Mouse (Mus musculus) kidney, adult 18-20 months (tissue): Measurements from ENCODE around the gene Klk1b1.
"Not testable (repeated sequence)": the region's sequence is repeated elsewhere in the genome, so short reads cannot be mapped to it uniquely, and the experiment has no call there.

Experiments used
- DNase-seq: peaks from one replicate; pipeline ENCODE4 v3.0.0; 2021

Klk1b1 gene

DNA sequence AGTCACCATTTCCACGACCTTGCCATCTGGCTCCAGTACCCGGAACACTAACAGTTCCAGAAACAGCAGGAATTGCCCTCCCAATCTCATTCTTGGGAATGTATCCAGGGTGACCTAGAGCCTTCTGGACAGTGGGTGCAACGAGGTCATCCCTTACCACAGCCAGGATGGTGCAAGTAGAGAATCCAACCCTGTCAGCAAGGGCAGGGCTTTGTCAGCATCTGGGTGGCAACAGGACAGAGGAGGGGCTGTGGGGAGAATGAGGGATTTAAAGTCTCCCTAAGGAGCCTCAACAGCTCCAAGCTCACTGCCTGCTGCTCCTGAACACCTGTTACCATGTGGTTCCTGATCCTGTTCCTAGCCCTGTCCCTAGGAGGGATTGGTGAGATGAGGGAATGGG, at the start of gene Klk1b1:
TSS of gene Klk1b1 (plus strand) at position 301 of the 400 bp plus-strand sequence.
- DNase-seq = no peak

DNA sequence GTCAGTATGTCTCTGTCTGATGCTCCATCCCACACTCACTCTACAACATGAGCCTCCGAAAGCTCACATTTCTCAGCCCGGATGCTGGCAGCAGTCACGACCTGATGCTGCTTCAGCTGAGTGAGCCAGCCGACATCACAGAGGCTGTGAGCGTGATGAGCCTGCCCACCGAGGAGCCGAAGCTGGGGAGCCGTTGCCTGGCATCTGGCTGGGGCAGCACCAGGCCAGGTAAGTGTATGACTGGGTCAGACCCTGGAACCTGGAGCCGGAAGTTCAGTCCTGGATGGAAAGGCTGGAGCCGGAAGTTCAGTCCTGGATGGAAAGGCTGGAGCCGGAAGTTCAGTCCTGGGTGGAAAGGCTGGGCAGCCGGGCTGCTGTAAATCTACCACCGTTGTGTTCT, 48.1 kb upstream of the Klk1b1 start:
- DNase-seq = no peak

DNA sequence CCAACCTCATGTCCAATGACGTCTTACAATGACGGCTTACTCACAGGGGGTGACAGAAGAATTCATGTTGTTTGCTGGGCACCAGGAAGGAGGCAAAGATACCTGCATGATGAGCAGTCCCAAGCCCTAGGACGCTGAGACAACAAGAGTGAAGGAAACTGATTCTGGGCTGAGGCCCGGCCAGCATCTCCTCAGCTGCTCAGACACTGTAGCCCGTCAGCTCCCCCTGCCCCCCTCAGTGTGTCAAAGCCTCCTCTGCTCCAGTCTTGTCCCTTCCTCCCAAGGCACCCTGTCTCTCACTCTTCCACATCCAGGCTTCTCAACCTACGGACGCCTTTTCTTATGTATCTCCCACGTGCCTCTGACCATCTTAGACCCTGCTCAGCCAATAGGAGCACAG, 47.7 kb upstream of the Klk1b1 start:
- DNase-seq = no peak

DNA sequence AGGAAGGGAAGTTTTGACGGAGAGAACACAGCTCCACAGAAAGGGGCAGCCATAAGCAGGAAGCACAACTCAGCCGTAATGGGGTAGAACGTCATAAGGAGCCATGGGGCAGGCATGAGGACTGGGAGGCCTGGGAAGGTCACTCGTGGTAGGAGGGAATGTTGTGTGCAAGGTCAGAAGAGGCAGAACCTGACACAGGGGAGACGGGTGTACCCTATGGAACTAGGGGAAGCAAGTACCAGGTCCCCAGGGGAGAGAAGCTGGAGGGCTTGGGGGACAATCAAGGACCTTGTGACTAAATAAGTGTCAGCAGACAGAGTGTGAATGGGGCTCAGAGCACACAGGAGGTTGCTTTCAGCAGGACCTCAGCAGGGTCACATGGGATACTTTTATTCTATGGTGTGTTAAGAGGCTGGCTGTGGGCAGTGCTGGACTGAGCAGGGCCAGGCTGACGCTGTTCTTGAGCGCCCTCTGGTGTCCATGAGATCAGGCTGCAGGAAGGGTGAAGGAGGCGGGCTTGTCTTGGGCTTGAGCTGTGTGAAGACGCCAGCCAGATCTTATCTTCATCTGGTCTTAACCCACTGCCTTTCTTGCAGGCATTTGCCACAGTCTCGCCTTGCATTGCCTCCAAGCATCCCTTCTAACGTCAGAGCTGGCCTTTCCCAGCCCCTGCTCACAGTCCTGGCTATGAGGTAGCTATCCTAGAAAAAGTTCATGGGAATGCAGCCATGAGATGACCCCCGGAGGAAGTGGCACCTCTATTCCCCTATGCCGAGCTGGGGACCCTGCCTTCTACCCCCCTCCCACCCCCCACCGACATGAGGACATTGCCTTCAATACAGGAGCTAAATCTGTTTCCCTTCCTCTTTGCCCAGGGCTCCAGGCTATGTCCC, 46.7 kb upstream of the Klk1b1 start:
- peak; percentile 64 for DNase-seq

DNA sequence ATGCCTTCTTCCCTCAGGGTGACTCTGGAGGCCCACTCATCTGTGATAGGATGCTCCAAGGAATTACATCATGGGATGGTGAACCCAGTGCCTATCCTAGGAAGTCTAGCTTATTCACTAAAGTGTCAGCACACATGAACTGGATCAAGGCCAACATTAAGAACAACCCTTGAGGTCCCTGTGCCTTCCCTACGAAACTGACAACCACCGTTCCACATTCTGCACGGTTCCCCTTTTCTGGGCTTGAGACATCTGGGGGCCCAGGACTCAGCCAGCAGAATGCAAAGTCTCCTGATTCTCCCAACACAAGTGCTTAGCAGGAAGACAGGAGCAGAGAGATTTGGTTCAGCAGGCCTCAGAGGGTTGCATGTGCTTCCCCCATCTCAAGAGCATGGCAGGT, 46.0 kb upstream of the Klk1b1 start:
- no peak for DNase-seq

DNA sequence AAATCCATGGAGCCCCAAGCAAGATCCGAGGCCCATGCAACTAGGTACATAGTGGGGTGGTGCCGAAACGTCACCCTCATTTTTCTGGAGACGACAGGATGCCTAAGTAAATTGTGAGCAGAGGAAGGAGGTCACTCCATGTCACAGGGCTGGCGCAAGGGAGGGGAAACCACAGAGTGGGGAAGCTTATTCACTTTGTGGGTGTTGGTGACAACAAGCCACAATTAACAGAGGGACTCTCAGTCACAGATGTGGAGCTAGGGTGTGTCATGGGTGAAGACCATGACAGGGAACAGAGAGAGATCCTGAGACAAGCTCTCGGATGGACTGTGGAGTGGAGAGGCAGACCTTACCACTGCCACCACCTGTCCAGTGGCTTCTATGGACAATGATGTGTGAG, 45.5 kb upstream of the Klk1b1 start:
- DNase-seq = no peak

DNA sequence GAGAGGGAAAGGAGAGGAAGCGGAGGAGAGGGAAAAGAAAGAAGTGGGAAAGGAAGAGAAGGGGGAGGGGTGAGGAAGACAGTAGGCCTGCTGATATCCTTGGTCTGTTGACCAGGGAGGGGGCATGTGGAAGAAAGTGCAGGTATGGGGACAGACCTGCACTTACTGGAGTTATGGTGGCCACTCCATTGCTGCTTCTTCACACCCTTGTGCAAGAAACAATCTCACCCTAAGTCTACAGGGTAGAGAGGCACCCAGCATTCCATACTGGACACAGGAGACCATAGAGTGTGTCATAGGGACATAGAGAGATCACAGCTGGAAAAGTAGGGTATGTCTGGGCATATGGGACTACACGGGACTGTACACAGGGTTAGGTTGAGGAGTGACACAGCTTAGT, 44.6 kb upstream of the Klk1b1 start:
- DNase-seq = no peak

DNA sequence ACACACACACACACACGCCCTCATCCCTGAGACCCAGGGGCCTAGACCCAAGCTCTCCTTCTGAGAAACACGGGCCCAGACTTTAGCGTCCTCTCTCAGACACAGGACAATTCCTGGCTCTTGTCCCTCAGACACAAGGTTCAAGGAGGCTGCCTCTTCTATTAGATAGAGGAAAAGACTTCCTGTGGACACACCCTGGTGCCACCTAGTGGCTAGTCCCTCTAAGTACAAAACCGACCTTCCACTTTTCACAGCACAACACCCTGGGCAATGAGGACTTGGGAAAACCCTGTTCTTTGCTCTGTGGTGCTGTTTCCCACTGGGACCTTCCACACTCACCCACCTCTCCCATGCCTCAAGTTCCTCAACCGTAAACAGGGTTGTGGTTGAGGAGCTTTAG, 40.6 kb upstream of the Klk1b1 start:
- DNase-seq = no peak

DNA sequence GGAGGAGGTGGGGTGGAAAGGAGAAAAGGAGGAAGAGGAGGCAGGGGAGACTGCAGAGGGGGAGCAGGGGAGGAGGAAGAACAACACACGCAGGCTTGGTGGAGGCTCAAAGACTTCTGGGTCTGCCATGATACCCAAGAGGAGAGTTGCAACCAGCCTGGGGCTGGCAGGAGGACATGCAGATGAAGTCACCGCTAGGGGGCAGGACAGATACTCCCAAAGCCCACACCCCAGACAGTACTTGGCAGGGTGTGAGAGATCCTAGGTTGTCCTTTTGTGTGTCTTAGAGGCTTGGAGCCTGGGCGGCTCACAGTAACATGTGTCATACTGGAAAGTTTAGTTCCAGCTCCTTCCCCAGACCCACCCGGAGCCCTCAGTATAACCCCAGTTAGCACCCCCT, 38.0 kb upstream of the Klk1b1 start:
- peak; percentile 34 for DNase-seq

DNA sequence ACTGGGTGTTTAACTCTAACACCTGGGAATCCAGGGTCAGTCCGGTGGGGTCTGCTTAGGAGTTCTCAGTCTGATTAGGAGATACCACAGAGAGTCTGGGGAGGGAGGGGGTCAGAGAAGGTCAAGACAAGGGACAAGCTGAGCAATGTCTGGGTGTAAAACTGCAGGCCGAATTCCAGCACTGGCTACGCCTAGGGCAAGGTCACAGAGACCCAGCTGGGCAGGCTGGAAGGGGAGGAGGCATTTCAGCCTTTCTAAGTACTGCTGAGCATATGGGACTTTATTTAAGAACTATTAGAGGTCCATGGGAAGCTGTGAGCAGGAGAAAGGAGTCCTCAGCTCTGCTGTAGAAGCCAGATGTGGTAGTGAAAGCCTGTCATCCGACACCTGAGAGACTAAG, 34.2 kb upstream of the Klk1b1 start:
- DNase-seq = no peak

DNA sequence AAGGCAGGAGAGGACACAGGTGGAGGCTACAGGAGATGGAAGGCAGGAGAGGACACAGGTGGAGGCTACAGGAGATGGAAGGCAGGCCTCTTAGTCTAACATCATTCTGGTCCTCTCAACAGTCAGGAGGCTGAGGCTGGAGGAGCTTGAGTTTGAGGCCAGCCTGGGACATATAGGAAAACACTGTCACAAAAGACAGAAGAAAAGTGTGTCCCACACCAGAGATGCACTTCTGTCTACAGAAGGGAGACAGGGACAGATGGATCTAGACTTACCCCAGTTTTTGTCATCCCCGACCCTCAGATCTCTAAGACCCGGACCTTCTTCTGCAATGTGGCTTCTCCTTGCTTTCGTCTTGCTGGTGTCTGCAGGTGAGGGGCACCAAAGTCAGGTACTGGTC, 33.1 kb upstream of the Klk1b1 start, which contains the start of gene Klk15:
TSS of gene Klk15 (plus strand) at position 301 of the 400 bp plus-strand sequence.
- no peak for DNase-seq

DNA sequence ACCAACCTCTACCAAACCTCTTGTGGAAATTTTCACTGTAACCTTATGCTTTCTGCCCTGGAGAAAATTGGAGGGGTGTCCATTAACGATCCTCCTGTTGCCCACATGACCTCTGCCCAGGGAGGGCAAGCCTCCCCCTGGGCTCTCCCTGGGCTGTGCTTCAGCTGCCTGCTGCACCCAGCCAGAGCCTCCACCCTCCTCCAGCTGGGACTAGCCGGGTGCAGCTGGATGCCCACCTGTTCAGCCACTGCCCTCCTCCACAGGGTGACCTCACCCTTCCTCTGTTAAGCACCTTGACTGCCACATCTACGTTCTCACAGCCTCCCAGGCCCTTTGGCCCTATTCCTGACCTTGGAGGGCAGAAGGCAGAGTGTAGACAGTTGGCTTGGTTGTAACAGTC, 31.8 kb upstream of the Klk1b1 start:
- peak; percentile 38 for DNase-seq

DNA sequence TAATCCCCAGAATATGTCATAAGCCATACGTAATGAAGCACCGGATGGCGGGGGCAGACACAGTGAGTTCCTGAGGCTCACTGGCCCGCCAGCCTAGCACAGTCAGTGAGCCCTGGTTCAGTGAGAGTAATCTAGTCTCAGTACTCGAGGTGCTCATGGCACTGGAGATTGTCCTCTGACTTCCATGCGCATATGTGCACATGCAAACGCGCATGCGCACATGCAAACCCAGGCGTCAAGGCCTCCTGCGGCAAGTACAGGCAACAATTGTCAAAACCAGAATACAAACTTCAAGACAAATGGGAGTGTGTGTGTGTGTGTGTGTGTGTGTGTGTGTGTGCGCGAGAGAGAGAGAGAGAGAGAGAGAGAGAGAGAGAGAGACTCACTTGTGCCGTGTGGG, 30.0 kb upstream of the Klk1b1 start:
- DNase-seq = no peak

DNA sequence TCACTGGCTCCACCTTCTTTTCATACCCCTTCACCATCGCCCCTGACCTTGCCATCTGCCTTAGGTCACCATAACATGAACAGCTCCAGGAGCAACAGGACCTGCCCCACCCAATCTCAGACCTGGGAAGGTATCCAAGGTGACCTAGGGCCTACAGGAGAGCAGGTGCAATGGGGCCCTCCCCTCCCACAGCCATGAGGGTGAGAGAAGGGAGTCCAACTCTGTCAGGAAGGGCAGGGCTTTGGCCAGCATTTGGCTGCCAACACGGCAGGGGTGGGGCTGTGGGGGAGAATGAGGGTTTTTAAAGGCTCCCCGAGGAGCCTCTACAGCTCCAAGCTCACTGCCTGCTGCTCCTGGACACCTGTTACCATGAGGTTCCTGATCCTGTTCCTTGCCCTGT, 24.3 kb upstream of the Klk1b1 start:
- peak; percentile 13 for DNase-seq

DNA sequence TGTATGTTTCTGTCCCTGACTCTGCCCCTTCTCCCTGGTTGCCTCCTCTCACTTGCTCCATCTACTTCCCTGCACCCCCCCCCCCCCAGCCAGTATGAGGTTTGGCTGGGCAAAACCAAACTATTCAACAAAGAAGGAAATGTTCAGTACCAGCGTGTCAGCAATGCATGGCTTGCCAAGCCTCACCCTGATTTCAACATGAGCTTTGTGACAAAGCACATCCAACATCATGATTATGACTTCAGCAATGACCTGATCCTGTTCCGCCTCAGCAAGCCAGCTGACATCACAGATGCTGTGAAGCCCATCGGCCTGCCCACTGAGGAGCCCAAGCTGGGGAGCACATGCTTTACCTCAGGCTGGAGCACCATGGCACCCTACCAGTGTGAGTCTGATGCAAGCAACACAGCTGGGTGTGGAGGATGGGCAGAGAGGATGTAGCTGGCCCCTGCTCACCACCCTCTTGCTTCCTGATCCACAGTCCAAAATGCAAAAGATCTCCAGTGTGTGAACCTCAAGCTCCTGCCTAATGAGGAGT, 21.8 kb upstream of the Klk1b1 start:
- no peak for DNase-seq

DNA sequence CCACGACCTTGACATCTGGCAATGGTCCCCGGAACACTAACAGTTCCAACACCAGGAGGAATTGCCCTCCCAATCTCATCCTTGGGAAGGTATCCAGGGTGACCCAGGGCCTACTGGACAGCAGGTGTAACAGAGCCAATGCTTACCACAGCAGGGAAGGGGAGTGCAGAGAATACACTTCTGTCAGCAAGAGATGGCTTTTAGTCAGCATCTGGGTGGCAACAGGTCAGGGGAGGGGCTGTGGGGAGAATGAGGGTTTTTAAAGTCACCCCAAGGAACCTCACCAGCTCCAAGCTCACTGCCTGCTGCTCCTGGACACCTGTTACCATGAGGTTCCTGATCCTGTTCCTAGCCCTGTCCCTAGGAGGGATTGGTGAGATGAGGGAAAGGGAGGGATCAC, 16.2 kb upstream of the Klk1b1 start, which contains the start of gene Klk1b8:
TSS of gene Klk1b8 (plus strand) at position 301 of the 400 bp plus-strand sequence.
- DNase-seq = no peak

DNA sequence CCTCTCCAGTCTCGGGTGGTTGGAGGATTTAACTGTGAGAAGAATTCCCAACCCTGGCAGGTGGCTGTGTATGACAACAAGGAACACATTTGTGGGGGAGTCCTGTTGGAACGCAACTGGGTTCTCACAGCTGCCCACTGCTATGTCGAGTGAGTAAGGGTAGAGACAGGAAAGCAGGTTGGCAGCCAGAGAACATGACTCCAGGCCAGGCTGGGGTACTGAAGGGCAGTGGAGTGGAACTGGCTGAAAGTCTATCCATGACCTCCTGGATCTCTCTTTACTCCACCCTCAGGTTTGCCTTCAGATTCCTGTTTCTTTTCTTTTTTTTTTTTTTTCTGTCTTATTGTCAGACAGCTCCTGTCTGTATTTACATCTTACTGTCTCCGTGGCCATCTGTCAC, 13.8 kb upstream of the Klk1b1 start:
- peak; percentile 27 for DNase-seq

DNA sequence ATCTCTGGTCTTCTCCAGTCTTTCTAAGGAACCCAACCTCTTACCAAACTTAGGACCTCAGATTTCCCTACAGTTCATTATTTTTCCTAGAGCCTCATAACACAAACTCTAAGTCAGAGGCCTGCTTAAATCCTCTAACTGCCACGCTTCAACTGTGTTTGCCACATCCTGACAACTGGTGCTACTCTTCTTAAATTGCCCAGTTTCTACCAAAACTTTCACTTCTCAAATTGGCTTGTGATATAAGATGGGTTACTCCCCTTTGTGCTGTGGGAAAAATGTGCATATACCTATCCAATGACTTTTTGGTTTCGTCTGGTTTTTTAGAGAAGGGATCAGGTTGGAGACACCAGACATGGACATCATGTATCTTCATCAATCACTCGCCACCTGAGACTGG, 507 bp downstream of the Klk1b1 start:
- DNase-seq = no peak

DNA sequence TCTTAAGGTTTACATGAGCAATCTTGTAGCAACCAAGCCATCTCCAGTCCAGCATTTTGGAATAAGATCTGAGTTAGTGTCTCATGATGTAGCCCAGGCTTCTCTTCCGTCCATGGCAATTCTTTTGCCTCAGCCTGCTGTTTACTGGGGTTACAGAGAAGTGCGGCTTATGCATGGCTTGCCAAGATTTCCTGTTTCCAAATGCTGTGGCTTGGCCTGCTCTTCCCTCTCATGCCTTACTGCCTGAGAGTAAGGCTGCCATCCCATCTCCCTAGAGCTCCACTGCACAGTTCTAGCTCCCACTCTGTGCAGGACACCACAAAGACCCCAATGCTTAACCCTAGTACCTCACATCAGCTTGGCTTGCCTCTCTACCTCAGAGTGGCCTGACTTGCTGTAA, 1.1 kb downstream of the Klk1b1 start:
- no peak for DNase-seq

DNA sequence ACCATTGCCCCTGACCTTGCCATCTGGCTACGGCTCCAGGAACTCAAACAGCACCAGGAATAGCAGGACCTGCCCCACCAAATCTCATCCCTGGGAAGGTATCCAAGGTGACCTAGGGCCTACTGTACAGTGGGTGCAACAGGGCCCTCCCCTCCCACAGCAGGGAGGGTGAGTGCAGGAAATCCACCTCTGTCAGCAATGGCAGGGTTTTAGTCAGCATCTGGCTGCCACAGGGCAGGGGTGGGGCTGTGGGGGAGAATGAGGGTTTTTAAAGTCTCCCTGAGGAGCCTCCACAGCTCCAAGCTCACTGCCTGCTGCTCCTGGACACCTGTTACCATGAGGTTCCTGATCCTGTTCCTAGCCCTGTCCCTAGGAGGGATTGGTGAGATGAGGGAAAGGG, 9.2 kb downstream of the Klk1b1 start, which contains the start of gene Klk1b9:
TSS of gene Klk1b9 (plus strand) at position 301 of the 400 bp plus-strand sequence.
- DNase-seq = not testable (repeated sequence)

DNA sequence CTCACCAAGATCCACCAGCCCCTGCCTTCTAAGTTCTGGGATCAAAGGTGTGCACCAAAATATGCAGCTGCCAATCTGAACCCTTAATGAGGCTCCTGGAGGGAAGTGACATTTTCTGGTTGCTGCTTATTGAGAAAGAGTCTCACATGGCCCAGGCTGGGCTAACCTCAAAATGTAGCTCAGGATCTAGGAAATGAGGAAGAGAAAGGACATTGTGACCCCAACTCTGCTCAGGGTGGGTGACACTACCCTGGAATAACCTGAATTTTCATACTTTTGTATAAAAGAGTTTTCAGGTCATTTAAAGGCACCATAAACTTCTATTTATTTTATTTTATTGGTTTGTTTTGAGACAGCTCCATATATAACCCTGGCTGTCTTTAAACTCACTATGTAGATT, 19.1 kb downstream of the Klk1b1 start:
- no peak for DNase-seq

DNA sequence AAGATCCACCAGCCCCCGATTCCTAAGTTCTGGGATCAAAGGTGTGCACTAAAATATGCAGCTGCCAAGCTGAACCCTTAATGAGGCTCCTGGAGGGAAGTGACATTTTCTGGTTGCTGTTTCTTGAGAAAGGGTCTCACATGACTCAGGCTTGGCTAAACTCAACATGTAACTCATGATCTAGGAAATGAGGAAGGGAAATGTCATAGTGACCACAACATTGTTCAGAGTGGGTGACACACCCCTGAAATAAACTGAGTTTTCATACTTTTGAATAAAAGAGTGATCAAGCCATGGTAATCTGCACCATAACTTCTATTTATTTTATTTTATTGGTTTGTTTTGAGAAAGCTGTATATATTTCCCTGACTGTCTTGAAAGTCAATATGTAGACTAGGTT, 28.3 kb downstream of the Klk1b1 start:
- DNase-seq = not testable (repeated sequence)

DNA sequence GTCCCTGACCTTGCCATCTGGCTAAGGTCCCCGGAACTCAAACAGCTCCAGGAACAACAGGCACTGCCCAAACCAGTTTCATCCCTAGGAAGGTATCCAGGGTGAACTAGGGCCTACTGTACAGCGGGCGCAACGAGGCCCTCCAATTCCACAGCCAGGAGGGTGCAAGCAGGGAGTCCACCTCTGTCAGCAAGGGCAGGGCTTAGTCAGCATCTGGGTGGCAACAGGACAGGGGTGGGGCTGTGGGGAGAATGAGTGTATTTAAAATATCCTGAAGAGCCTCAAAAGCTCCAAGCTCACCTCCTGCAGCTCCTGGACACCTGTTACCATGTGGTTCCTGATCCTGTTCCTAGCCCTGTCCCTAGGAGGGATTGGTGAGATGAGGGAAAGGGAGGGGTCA, 29.0 kb downstream of the Klk1b1 start, which contains the start of gene Klk1b11:
TSS of gene Klk1b11 (plus strand) at position 301 of the 400 bp plus-strand sequence.
- not testable (repeated sequence) for DNase-seq

DNA sequence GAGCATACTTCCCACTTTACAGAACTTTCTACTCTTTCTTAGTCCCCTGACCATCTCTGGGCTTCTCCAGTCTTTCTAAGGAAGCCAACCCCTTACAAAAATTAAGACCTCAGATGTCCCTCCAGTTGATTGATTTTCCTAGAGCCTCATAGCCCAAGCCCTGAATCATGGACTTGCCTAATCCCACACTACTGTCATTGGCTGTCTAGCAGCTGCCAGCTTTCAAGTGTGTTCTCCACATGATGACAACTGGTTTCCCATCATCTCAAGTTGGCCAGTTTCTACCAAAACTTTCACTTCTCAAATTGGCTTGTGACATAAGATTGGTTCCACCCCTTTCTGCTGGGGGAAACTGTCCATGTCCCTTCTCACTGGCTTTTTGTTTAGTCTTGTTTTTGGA, 38.3 kb downstream of the Klk1b1 start:
- DNase-seq = no peak
